Mouse (Mus musculus): Measurements from ENCODE around the gene Atg2a.
"Not testable (repeated sequence)": the region's sequence is repeated elsewhere in the genome, so short reads cannot be mapped to it uniquely, and the experiment has no call there.

The Atg2a gene

GRCm38 (mm10) chr19:6276426-6277421 lies 35.3 kb downstream of the Atg2a start, which contains the start of gene Ehd1:
Ehd1 (plus strand) TSS chr19:6276725.
- peak; percentile 99 for DNase-seq

DNA sequence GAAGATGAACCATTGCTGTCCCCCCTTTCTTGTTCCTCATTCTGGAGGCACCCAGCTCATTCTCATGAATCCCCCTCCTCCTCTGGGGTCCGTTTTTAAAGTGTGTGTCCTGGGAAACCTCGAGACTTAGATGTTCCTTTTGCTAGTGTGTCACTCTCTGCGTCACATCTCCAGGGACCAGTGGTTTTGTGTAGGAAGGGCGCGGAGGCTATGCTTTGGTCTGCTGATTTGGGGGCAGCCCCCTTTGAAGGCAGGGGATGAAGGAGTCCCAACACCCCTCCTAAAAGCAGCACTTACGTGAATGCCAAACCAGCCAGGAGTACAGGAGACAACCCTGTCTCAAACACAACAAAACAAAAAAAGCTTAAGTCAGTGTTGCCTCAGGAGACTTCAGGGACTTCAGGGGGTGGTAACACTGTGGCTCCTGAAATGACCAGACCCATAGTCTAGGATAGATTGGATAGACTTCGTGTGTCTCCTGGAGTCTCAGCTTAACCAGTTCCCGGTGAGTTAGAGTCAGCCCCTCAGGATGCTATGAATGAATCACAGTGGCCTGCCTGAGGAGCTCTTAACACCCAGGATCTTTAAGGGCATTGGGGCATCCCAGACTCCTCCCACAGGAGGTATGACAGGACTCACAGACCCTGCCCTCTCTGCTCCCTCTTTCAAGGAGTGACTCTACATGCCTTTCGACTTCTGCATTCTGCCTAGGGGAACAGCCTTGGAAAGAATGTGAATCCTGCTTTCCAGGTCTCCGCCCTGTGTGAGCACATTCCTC lies 36.4 kb downstream of the Atg2a start:
- peak; percentile 23 for DNase-seq

DNA sequence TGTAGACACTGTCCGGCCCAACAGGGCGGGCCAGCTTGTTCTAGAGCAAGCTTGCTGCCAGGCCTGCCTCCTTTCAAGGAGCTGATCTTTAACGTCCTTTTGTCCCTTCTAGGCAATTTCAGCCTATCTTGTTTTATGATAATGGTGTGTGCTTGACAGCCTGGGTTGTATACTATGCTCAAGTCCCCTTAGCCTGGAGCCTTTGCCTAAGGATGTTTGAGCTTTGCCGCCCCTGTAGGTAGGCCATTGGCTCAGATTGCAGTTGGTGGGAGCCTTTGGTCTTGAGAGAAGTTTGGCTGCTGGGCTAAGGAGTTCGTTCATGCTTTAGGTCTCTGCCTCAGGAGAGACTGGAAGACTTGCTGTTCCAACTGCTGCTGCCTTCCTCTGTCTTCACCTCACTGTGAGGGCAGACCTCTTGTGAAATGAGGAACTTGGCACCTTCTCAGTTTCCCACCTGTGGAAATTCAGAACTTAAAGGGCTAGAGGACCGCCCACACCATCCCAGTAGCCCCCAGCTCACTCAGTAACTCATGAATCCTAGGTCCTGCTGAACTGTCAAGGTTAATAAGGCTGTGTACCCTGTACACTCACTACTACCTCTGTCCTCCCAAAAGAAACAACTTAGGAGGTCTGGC lies 37.1 kb downstream of the Atg2a start:
- no peak for DNase-seq

DNA sequence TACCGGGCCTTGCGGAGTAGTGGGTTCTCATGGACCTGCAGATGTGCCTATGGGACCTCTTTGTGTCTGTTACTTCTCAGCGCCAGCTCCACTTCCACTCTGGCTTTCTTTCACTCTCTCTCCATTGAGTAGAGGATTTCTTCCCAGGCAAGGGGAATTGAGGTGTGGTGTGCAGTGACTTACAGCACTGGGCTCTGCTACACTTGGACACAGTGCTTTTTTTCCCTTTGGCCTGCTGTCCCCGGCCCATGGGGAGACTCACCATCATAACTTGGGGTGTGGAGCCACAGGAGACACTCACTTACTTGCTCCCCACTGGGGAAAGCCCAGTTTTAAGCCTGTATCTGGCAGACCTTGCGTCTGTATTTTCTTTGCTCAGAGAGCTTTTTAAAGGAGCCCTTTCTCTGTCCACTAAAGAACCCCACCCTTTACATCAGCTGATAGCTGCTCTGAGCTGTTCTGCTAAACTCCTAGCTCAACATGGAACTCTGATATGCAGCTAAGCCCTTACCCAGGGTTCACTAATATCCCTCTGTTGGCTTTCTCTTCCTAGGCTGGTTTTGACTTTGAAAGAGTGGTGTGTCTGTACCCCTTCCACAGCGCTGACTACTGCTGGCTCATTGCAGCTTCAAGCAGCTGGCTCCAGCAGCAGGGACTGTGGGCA lies 38.1 kb downstream of the Atg2a start:
- no peak for DNase-seq

DNA sequence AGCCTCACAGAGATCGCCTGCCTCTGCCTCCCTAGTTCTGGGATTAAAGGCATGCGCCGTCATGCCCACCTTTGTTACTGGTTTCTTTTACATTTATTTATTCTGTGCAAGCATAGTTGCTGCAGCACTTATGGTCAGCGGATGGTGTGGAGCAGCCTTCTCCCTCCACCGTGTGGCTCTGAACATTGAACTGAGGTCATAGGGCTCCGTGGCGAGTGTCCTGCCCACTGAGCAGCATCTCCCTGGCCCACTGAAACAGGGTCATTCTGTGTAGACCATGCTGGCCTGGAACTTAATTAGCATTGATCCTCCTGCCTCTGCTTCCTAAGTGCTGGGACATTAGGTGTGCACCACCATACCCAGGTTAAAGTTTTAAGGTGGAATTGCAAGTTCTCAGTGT lies 39.1 kb downstream of the Atg2a start:
- no peak for DNase-seq

- no peak for DNase-seq
These were observed 39.9 kb downstream of the Atg2a start for GRCm38 (mm10) chr19:6281122-6282020.

GRCm38 (mm10) chr19:6283001-6283400 lies 41.5 kb downstream of the Atg2a start:
- DNase-seq = no peak

DNA sequence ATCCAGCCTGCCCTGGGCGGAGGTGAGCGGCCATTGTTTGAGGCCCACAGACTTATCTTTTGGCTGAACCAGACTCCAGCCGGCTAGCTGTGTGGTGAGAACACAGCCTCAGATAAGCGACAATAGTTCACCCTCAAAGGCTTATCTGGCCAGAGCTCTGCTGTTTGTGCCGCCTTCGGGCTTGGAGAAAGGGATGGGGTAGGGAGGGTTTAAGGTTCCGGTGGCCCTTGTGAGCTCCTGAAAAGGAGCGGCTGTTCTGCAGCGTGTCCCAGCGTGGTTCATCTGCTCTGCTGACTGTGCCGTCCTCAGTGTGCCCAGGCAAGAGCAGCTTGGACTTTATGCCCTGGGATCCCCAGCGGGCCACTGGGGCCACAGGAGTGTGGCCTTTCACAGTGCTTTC lies 43.0 kb downstream of the Atg2a start:
- no peak for DNase-seq

DNA sequence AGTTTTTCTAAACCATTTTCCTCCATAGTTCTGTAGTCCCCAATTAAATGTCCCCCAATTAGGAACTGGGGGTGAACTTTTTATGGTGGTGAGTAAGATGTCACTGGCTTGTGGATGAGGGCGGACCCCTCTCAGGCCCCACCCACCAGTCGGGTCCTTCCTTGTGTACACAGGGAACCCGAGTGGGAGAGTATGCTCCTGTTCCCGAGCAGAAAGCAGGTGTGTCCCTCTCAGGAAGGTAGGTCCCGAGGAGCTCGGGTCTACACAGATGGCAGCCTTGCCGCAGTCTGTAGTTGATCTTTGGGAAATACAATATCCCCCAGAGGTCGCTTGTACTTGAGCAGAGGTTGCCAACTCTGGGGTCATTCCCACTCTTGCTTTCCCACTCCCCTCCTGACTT lies 43.8 kb downstream of the Atg2a start:
- no peak for DNase-seq

DNA sequence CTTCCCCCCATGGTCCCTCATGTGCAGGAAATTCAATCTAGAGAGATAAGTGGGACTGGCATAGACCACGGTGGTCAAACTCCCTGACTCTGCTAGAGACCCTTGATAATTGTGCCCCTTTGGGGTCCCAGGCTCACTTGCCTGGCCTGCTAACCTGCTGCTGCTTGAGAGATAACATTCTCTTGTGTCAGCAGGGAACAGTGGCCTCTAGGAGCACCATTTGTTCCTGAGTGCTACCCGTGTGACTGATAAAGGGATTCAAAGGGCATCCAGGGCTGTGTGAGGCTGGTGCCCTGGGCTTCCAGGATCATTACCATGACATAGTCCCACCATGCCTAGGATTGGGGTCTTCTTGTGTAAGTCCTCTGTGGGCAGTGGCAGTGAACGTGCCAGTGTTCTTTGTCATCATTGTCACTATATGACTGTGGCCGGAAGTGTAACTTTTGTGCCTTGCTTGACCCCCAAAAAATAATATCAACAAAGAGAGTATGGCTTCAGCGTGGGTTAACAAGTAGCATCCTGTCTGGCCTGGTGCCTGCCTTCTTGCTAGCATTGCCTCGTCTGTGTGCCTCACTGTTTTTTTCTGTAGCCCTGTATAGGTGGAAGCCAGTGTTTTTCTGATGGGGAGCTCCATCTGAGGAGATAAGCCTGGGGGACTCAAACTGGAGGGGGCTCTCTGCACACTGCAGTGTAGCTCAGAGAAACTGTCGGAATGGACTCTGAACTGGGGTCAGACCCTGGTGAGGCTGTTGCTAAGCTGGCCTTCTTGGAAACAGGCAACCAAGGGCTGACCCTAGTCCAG lies 44.4 kb downstream of the Atg2a start:
- no peak for DNase-seq

DNA sequence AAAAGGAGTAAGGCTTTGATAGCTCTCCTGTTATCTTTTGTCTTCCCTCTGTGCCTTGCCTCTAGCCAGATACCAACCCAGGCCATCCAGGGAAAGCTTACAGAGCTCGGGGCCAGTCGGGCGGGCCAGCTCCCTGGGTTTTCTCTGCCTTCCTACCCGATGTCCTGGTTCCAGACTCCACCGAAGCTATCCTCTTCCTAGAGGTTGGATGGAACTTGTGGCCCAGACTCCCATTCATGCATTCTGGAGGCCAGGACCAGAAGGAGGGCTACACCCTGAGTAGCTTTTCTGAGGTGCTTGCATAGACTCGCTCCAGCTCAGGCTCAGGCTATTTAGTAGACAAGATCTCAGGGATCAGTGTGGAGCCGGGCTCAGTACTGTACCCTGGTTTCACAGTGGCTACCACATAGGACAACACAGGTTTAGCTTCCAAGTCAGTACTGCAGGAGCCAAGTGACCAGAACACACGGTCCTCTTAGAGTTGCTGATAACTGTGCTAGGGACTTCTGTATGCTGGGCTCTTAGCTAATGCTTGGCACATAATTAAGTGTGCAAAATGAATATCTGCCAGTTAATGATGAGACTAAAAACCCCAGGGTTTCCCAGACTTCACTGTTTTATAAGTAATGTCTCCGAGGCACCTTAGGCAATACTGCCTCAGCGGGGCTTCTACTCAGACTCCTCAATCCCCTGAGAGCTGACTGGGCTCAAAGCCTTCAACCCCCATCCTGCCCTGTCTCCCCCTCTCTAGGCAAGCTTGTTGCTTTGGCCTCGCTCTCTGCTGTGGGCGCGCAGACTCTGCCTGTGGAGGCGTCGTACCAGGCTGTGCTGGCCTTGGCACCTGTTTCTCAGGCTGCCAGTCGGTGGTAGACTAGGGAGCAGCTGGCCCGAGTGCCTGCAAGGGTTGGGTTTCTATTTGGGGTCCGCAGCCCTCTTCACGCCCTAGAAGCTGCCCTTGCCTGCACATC lies 45.2 kb downstream of the Atg2a start:
- DNase-seq = no peak

- no peak for DNase-seq
These were observed 46.9 kb downstream of the Atg2a start for GRCm38 (mm10) chr19:6288236-6288894.

DNA sequence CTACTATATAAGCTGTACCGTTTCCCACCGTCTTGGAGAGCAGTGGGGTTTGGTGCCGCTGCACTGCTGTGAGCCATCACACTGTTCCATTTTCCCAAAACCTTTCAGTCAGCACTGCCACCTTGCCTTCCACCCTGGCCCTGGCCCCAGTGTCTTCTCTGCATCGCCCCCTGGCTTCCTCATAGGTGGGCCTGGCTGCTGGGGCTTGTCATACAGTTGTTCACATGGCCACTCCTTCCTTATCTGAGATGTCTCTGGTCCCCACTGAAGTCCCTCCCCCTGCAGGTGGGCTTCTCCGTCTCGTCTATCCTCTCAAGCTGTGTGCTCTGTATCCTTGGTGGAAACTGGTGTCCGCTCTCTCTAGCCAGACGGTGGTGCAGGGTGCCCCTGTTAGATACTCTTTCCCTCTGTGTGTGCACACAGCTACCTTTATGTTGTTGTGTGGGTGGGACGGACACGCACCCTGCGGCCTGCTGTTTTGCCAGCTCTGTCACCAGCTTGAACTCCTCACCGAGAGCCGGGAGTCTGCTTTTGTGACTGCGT lies 48.3 kb downstream of the Atg2a start:
- DNase-seq = no peak

GRCm38 (mm10) chr19:6290720-6291116 lies 49.2 kb downstream of the Atg2a start:
- not testable (repeated sequence) for DNase-seq

DNA sequence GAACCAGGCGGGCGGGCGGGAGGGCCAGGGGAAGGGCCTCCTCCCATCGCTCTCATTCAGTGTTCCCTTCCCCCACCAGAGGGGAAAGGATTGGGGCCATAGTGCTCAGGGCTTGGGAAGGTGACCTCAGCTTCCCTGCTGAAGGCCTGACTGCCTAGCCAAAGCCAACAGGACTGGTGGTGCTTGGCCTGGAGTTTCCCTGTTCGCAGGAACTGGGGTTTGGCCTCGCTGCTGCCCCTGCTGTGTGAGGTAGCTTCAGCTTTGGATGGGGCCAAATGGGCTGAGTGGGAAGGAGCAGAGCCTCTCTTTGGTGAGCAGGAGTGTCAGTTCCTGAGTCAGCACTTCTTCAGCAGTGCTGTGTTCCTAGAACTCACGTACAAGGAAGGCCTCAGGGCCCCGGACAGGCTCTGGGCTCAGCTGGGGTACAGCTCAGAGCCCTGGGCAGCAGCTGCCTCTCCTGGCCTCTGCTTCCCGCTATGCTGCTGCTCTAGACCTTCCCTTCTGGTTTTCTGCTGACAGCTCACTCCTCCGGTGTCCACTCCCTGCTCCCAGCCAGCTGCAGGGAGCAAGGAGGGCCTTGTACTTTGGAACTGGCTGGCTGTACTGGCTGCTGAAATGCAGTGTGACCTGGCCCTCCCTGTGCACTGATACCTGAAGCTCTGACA lies 49.8 kb downstream of the Atg2a start:
- DNase-seq = no peak

DNA sequence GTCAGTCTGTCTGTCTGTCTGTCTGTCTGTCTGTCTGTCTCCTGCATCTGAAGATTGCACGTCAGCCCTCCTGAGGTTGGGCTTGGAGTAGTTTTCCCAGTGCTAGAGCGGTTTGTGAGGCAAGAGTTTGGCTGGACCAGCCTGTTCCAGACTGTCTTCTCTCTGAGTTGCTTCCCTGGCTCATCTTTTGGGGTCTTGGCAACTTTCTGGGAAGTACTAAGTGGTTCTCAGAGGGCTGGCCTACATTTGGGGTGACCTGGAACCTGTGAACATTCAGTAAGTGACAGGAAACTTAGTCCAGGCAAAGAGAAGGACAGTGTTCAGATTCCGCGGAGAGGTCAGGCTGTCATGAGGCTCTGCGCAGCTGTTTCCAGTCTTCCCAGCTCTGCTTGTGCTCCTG lies 50.8 kb downstream of the Atg2a start:
- no peak for DNase-seq

DNA sequence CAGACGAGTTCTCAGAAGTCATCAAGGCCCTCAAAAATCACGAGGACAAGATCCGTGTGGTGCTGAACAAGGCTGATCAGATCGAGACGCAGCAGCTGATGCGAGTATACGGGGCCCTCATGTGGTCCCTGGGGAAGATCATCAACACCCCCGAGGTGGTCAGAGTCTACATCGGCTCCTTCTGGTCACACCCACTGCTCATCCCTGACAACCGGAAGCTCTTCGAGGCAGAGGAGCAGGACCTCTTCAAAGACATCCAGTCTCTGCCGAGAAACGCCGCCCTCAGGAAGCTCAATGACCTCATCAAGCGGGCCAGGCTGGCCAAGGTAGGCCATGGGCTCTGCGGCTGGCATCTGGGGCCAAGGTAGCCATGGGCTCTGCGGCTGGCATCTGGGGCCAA lies 52.8 kb downstream of the Atg2a start:
- DNase-seq = no peak

- no peak for DNase-seq
These were observed 55.2 kb downstream of the Atg2a start for GRCm38 (mm10) chr19:6296551-6297210.
